Mouse (Mus musculus): ENCODE measurements around the gene Eed.
A peak's percentile ranks its signal among the peaks of the same experiment; 100 is the strongest.

Eed gene

DNA sequence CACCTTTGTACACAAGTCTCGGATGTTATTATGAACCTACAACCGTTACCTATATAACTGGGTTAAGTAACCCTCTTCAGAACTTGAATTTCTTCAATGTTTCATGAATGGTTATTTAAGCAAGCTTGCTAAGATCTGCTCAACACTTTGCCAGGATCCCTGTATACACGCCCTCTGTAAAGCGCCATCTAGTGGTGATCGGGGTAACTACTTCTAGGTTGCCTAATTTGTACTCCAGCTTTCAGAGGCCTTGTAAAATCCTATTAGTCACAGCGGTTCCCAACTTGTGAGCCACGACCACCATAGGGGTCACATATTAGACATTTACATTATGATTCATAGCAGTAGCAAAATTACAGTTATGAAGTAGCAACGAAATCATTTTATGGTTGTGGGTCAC, 72.8 kb downstream of the Eed start:
- peak; percentile 73 for DNase-seq

All from kidney, adult 18-20 months (tissue).